Mouse (Mus musculus): Measurements from ENCODE around the gene Mast4. TPM values are rescaled to one million over a fixed set of nuclear protein-coding genes. Genes with fewer than 3 reads are reported as not detected.

Gene Mast4
- polyA plus RNA-seq, 1 experiment from 2014 or later, result 10.1 TPM

DNA sequence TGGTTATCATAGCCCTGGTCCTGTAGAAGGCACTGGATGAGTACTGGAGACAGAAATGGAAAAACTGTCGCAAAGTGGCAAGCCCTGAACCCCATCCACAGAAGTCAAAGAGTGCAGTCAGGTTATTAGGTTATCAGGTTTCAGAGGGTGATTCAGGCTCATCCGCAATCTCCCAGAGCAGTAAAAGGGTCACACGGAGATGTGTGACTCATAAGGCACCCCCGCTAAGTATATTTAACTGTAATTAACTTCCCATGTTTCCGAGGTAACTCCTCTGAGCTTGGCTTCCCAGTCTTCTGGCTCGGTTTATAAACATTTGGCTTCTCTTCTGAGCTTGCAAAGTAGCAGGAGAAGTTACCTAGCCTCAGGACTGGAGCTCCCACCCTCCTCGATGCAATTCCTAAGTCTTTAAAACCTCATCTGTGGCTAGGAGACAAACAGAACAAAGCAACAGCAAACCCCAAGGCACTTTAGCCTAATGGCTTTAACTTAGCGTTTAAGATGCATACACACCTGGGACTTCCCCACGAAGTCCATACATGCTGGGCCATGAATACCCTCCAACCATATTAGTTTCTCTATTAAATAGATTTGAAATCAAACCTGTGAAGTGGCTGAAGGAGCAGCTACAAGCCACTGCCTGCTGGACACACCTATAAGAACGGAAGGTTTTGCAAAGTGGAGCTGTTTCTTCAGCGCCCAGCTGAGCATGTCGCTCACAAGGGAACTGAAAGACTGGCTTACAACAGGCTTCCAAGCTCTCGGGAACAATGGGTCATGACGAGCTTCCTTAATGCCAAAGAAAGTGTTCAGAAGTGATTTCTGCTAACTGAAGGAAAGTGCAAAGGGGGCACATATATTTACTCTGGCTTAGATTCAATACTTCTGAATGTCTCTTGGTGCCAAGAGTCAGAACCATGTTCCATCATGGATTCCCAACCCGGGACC is 439.7 kb downstream of the Mast4 start:
- Histone ChIP-seq H3K9me3 (ENCODE audit: control insufficient read depth, low read length) (no peaks in the 10 kb centered on the region), H3K36me3 (ENCODE audit: control insufficient read depth, insufficient read depth, low read length) (no peaks in the 10 kb centered on the region), H3K4me1 (replicated peaks; ENCODE audit: control insufficient read depth, insufficient read depth, low read length) (peaks cover 11% of the 10 kb centered on the region), H3K4me2 (no peak overlapping the region), H3K9ac (ENCODE audit: low read depth, low read length) (no peak overlapping the region), H3K4me3 (ENCODE audit: low read depth, low read length) (no peak overlapping the region), H3K27ac (ENCODE audit: low read depth, low read length) (no peak overlapping the region), H3K27me3 (replicated peaks; ENCODE audit: control insufficient read depth, insufficient read depth, low read length) (no peaks in the 10 kb centered on the region)
- ATAC-seq (replicated peaks; ENCODE audit: low FRiP score), result no peak
- 60% methylated on average over 15 of the region's 15 CpGs for WGBS
- no peak for DNase-seq (ENCODE audit: low spot score)

DNA sequence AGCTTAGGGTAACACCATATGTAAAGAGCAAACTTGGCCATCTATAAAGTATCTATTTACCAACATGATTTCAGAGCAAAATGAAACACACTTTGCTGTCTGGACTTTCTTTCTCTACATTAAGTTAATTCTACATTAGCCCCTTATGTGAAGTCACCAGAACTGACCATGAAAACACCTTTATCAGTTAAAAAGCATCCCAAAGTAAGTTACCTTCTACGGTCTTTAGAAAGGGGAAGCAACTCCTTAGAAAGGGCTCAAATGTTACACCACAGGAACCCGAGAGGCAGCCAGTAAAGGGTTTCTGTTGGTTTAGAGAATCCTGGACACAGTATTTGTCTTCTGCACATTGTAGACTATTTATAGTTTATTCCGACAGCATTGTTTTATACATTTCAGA is 441.5 kb downstream of the Mast4 start:
- DNase-seq (ENCODE audit: low spot score), result no peak

DNA sequence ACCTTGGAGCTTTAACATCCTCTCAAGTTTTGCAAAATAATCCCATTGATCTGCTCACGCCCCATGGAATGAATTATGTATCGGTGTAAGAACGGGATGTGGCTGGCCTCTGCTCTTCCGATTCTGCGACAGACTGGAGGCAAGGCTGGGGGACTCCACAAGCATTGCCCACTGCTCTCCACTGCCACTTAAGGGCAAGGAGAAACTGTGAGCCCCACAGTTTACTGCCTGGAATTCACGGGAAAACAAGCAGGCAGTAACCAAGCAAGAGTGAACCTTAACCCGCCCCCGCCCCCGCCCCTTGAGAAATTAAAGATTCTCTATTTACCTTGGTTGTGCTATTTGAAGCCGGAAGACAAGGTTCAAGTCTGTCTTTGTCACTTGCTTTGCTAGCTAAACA is 444.3 kb downstream of the Mast4 start:
- no peak overlapping the region for H3K4me3 ChIP-seq (ENCODE audit: low read depth, low read length)
- H3K27me3 ChIP-seq (replicated peaks; ENCODE audit: control insufficient read depth, insufficient read depth, low read length), result no peaks in the 10 kb centered on the region
- H3K36me3 ChIP-seq (ENCODE audit: control insufficient read depth, insufficient read depth, low read length), result no peaks in the 10 kb centered on the region
- no peak for ATAC-seq (replicated peaks; ENCODE audit: low FRiP score)
- H3K4me1 ChIP-seq (replicated peaks; ENCODE audit: control insufficient read depth, insufficient read depth, low read length), result 0 out of 2 replicates have a peak, but pooled peaks cover 2% of the 10 kb centered on the region
- H3K27ac ChIP-seq (ENCODE audit: low read depth, low read length), result no peak overlapping the region
- H3K4me2 ChIP-seq, result no peak overlapping the region
- DNase-seq (ENCODE audit: low spot score), result no peak
- no peaks in the 10 kb centered on the region for H3K9me3 ChIP-seq (ENCODE audit: control insufficient read depth, low read length)
- WGBS, result 81% methylated on average over 10 of the region's 10 CpGs
- H3K9ac ChIP-seq (ENCODE audit: low read depth, low read length), result no peak overlapping the region

More for the DNA sequence above, 441.5 kb downstream of the Mast4 start:
- no peaks in the 10 kb centered on the region for H3K27me3 ChIP-seq (replicated peaks; ENCODE audit: control insufficient read depth, insufficient read depth, low read length)
- no peak for ATAC-seq (replicated peaks; ENCODE audit: low FRiP score)
- 62% methylated on average over 3 of the region's 3 CpGs for WGBS
- no peaks in the 10 kb centered on the region for H3K36me3 ChIP-seq (ENCODE audit: control insufficient read depth, insufficient read depth, low read length)
- no peak overlapping the region for H3K27ac ChIP-seq (ENCODE audit: low read depth, low read length)
- no peak overlapping the region for H3K9ac ChIP-seq (ENCODE audit: low read depth, low read length)
- no peak overlapping the region for H3K4me3 ChIP-seq (ENCODE audit: low read depth, low read length)
- H3K4me2 ChIP-seq, result no peak overlapping the region
- H3K9me3 ChIP-seq (ENCODE audit: control insufficient read depth, low read length), result no peaks in the 10 kb centered on the region
- no peaks in the 10 kb centered on the region for H3K4me1 ChIP-seq (replicated peaks; ENCODE audit: control insufficient read depth, insufficient read depth, low read length)

DNA sequence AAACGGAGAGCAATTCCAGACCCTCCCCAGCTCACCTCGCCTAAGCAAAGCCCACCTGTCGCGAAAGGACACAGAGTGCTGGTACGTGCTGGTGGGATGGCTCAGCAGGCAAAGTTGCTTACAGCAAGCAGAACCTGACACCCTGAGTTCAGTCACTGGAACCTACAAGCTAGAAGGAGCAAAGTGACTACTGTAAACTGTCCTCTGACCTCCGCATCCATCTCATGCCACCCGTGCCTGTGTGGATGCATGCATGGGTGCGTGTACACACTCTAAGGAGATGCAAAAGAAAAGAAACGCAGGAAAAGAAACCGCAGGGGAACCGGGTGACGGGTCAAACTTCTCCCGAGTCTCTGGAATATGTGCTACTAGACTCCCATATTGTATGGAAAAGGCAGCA is 444.8 kb downstream of the Mast4 start:
- DNase-seq (ENCODE audit: low spot score) (no peak), ATAC-seq (replicated peaks; ENCODE audit: low FRiP score) (no peak)
- WGBS, result 83% methylated on average over 13 of the region's 13 CpGs

DNA sequence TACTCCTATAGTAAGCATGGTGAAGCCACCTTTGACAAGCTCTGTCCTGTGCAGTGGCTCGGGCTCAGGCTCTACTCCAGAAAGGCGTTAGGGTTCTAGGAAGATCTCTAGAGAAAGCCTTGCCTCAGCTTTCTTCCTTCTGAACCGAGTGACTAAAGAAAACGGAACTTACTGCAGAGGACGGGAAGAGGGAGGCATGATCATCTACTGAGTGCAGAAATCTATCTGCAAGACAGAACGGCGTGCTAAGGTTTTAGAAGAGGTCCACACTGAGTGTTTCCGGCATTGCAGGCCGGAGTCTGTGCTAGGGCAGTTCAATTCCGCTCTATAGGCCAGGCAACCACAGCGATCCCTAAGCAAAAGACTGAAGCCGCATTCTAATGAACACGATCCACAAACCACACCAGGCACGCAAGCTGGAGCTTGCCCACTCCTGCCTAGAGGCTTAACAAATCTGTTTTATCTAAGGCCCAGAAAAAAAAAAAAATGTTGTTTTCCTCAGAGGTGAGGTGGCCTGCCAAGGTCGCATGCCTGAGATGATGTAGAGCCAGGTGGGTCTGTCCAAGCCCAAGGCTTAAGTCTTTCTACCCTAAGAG is 445.3 kb downstream of the Mast4 start:
- Histone ChIP-seq H3K4me2 (no peak overlapping the region), H3K27me3 (replicated peaks; ENCODE audit: control insufficient read depth, insufficient read depth, low read length) (no peaks in the 10 kb centered on the region), H3K4me1 (replicated peaks; ENCODE audit: control insufficient read depth, insufficient read depth, low read length) (0 out of 2 replicates have a peak, but pooled peaks cover 2% of the 10 kb centered on the region), H3K4me3 (ENCODE audit: low read depth, low read length) (no peak overlapping the region), H3K27ac (ENCODE audit: low read depth, low read length) (no peak overlapping the region), H3K9ac (ENCODE audit: low read depth, low read length) (no peak overlapping the region), H3K36me3 (ENCODE audit: control insufficient read depth, insufficient read depth, low read length) (no peaks in the 10 kb centered on the region), H3K9me3 (ENCODE audit: control insufficient read depth, low read length) (no peaks in the 10 kb centered on the region)
- DNase-seq (ENCODE audit: low spot score), result no peak
- no peak for ATAC-seq (replicated peaks; ENCODE audit: low FRiP score)
- WGBS, result 83% methylated on average over 15 of the region's 15 CpGs

More for the DNA sequence above, 444.8 kb downstream of the Mast4 start:
- Histone ChIP-seq H3K27ac (ENCODE audit: low read depth, low read length) (no peak overlapping the region), H3K9me3 (ENCODE audit: control insufficient read depth, low read length) (no peaks in the 10 kb centered on the region), H3K9ac (ENCODE audit: low read depth, low read length) (no peak overlapping the region), H3K4me3 (ENCODE audit: low read depth, low read length) (no peak overlapping the region), H3K4me1 (replicated peaks; ENCODE audit: control insufficient read depth, insufficient read depth, low read length) (0 out of 2 replicates have a peak, but pooled peaks cover 2% of the 10 kb centered on the region), H3K36me3 (ENCODE audit: control insufficient read depth, insufficient read depth, low read length) (no peaks in the 10 kb centered on the region), H3K27me3 (replicated peaks; ENCODE audit: control insufficient read depth, insufficient read depth, low read length) (no peaks in the 10 kb centered on the region), H3K4me2 (no peak overlapping the region)

DNA sequence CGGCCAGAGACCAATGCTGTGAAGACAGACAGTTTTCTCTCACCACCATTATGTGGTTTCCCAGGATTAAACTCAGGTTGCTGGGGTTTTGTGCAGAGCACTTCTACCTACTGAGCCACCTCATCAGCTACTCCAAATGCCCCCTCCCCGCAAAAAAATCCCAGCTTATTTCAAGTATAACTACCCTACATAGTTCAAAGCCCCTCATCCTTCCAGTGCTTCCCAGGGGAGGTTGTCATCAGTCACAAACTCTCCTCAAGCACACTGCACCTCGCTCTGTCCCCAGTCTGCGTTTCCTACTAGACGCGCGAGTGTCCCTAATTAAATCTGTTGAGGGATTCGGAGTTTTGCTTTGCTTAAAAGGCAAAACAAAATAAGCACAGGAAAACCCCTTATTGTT is 446.1 kb downstream of the Mast4 start:
- Histone ChIP-seq H3K27ac (ENCODE audit: low read depth, low read length) (no peak overlapping the region), H3K4me2 (no peak overlapping the region), H3K9ac (ENCODE audit: low read depth, low read length) (no peak overlapping the region), H3K4me1 (replicated peaks; ENCODE audit: control insufficient read depth, insufficient read depth, low read length) (0 out of 2 replicates have a peak, but pooled peaks cover 2% of the 10 kb centered on the region), H3K36me3 (ENCODE audit: control insufficient read depth, insufficient read depth, low read length) (no peaks in the 10 kb centered on the region), H3K9me3 (ENCODE audit: control insufficient read depth, low read length) (no peaks in the 10 kb centered on the region), H3K27me3 (replicated peaks; ENCODE audit: control insufficient read depth, insufficient read depth, low read length) (no peaks in the 10 kb centered on the region), H3K4me3 (ENCODE audit: low read depth, low read length) (no peak overlapping the region)
- WGBS, result 92% methylated on average over 8 of the region's 8 CpGs
- ATAC-seq (replicated peaks; ENCODE audit: low FRiP score), result no peak
- DNase-seq (ENCODE audit: low spot score), result no peak

DNA sequence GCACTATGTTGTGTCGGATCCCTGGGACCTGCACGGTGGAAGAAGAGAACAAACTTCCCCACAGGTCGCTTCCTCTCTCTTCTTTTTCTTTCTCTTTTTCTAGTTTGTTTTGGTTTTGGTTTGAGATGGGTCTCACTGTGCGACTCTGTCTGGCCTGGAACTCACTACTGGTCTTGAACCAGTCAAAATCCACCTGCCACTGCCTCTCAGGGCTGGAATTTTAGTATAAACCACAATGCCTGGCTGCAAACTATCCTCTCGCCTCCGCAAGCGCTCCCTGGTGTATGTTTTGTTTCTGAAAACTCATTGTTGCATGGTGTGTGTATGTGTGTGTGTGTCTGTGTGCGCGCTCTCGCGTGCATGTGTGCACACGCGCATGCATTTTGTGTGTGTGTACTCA is 446.8 kb downstream of the Mast4 start:
- H3K36me3 ChIP-seq (ENCODE audit: control insufficient read depth, insufficient read depth, low read length), result no peaks in the 10 kb centered on the region
- no peak overlapping the region for H3K4me3 ChIP-seq (ENCODE audit: low read depth, low read length)
- 93% methylated on average over 13 of the region's 13 CpGs for WGBS
- H3K9me3 ChIP-seq (ENCODE audit: control insufficient read depth, low read length), result no peaks in the 10 kb centered on the region
- ATAC-seq (replicated peaks; ENCODE audit: low FRiP score), result no peak
- no peaks in the 10 kb centered on the region for H3K27me3 ChIP-seq (replicated peaks; ENCODE audit: control insufficient read depth, insufficient read depth, low read length)
- no peak overlapping the region for H3K9ac ChIP-seq (ENCODE audit: low read depth, low read length)
- 0 out of 2 replicates have a peak, but pooled peaks cover 2% of the 10 kb centered on the region for H3K4me1 ChIP-seq (replicated peaks; ENCODE audit: control insufficient read depth, insufficient read depth, low read length)
- no peak overlapping the region for H3K27ac ChIP-seq (ENCODE audit: low read depth, low read length)
- no peak for DNase-seq (ENCODE audit: low spot score)
- H3K4me2 ChIP-seq, result no peak overlapping the region

DNA sequence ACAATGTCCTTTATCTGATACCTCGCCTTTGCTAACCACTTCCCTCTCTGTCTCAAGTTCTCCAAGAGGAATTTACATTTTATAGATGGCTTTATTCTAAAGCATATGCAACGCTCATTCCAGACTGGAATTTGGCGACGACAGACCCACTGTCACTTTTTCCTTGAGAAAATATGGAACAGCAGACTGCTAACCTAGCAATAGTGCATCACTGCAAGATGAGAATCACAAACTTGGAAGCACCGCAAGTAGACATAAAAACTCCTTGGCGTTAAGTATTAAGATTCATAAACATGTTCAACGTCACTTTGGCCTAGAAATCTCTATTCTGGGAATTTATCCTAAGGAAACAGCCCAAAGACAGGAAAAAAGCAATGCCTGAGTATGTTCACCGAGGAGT is 447.5 kb downstream of the Mast4 start:
- WGBS, result 82% methylated on average over 8 of the region's 8 CpGs
- Histone ChIP-seq H3K4me2 (no peak overlapping the region), H3K4me3 (ENCODE audit: low read depth, low read length) (no peak overlapping the region), H3K9me3 (ENCODE audit: control insufficient read depth, low read length) (no peaks in the 10 kb centered on the region), H3K36me3 (ENCODE audit: control insufficient read depth, insufficient read depth, low read length) (no peaks in the 10 kb centered on the region), H3K27me3 (replicated peaks; ENCODE audit: control insufficient read depth, insufficient read depth, low read length) (no peaks in the 10 kb centered on the region), H3K4me1 (replicated peaks; ENCODE audit: control insufficient read depth, insufficient read depth, low read length) (0 out of 2 replicates have a peak, but pooled peaks cover 2% of the 10 kb centered on the region), H3K27ac (ENCODE audit: low read depth, low read length) (no peak overlapping the region), H3K9ac (ENCODE audit: low read depth, low read length) (no peak overlapping the region)
- DNase-seq (ENCODE audit: low spot score) (no peak), ATAC-seq (replicated peaks; ENCODE audit: low FRiP score) (no peak)

Data from liver, embryonic 11.5 days (tissue).